ENCODE assay signal across 7 mouse cellular contexts in genomic region chrX:159043432-159043831, GRCm38 (mm10).
DNase-seq lines count a peak whose midpoint lies in the region.

No protein-coding gene starts in this region.

- DNase-seq in 3134 (ENCODE audit: extremely low read depth, insufficient read length, low spot score) (peak; percentile 1), 416B (ENCODE audit: low read depth) (peak; percentile 80)
- peak; percentile 82 for DNase-seq in adrenal gland, postnatal 10 days
- DNase-seq in gastrocnemius, adult 18-20 months (ENCODE audit: low spot score) = peak; percentile 66
- DNase-seq in kidney, postnatal 14 days = peak; percentile 72
- peak; percentile 82 for DNase-seq in lung, postnatal 14 days
- DNase-seq in spleen, postnatal 36 days (ENCODE audit: low spot score in 2 of 2) = peak; percentile 53 to 58

Comparison
In these comparisons a context has a peak if more than half of its experiments do, and no peak if none do; other contexts are left out.
1. Peak in every context shown above with its lines: DNase-seq.
2. DNase-seq: peak in every context shown above with its lines; median percentile 82 in adrenal gland, postnatal 10 days; 82 in lung, postnatal 14 days; 80 in 416B; 72 in kidney, postnatal 14 days; 66 in gastrocnemius, adult 18-20 months; 56 in spleen, postnatal 36 days; 1 in 3134.